Mouse (Mus musculus) midbrain, postnatal 0 days (tissue): ENCODE measurements around the gene Fkbp5. TPM values are rescaled to one million over a fixed set of nuclear protein-coding genes. Genes with fewer than 3 reads are reported as not detected.

ENCODE experiments used
- ATAC-seq: fragments of 200-750 bp; cut with Nextera tagmentation; 2 replicates; pipeline ENCODE4 v1.8.0; 2017; ENCODE audit warnings: moderate number of reproducible peaks, mild to moderate bottlenecking, moderate TSS enrichment, moderate library complexity; ENCODE audit not compliant: low FRiP score
- DNase-seq: peaks from one replicate; pipeline ENCODE4 v3.0.0-alpha.2; 2015; ENCODE audit warnings: low spot score
- H3K27ac ChIP-seq: fragments of 300-500 bp; sonication (generic); 2 replicates; pipeline ENCODE4 v1.5.1; 2014; ENCODE audit warnings: low read depth, mild to moderate bottlenecking, low read length, mixed read lengths
- H3K27me3 ChIP-seq: fragments of 300-500 bp; sonication (generic); 2 replicates; pipeline ENCODE4 v1.6.1; 2014; ENCODE audit warnings: low read length, control low read depth, mixed read lengths; ENCODE audit not compliant: insufficient read depth
- H3K36me3 ChIP-seq: fragments of 300-500 bp; sonication (generic); 2 replicates; pipeline ENCODE4 v1.6.1; 2014; ENCODE audit warnings: low read length, control low read depth, mixed read lengths; ENCODE audit not compliant: insufficient read depth
- H3K4me1 ChIP-seq: fragments of 300-500 bp; sonication (generic); 2 replicates; pipeline ENCODE4 v1.6.1; 2014; ENCODE audit warnings: mild to moderate bottlenecking, control low read depth, antibody characterized with exemption, low read length, mixed read lengths; ENCODE audit not compliant: insufficient read depth
- H3K4me2 ChIP-seq: fragments of 300-500 bp; sonication (generic); 2 replicates; pipeline ENCODE4 v1.6.1; 2014; ENCODE audit warnings: low read depth, mild to moderate bottlenecking, low read length, mixed read lengths; ENCODE audit not compliant: poor library complexity, severe bottlenecking
- H3K4me3 ChIP-seq: fragments of 300-500 bp; sonication (generic); 2 replicates; pipeline ENCODE4 v1.5.1; 2014; ENCODE audit warnings: low read depth, mild to moderate bottlenecking, low read length, moderate library complexity
- H3K9ac ChIP-seq: fragments of 300-500 bp; sonication (generic); replicated peaks from 2 replicates; pipeline ENCODE4 v1.6.1; 2014; ENCODE audit warnings: mild to moderate bottlenecking, low read length, moderate library complexity, mixed read lengths; ENCODE audit not compliant: poor library complexity, severe bottlenecking
- H3K9me3 ChIP-seq: fragments of 300-500 bp; sonication (generic); 2 replicates; pipeline ENCODE4 v1.6.1; 2016; ENCODE audit warnings: low read length, control low read depth
- CTCF ChIP-seq: IDR thresholded peaks from 2 replicates; pipeline ENCODE4 v1.5.1; 2016; ENCODE audit warnings: antibody characterized with exemption, mild to moderate bottlenecking
- WGBS: fragments of 180-500 bp; shearing (Covaris S2); extraction: QIAGEN DNeasy Blood & Tissue Kit; methylation state at CpG from one replicate; pipeline ENCODE4 v1.1.7; 2014; 5-methylcytosine and 5-hydroxymethylcytosine counted together
- polyA plus RNA-seq: library from polyadenylated mRNA; unstranded; fragments of >200 nt; fragmentation: Nextera tagmentation; extraction: Ambion mirVana; gene quantifications from 2 replicates; pipeline ENCODE4 v1.2.1, GENCODE M21; 2015
- total RNA-seq: library from RNA; depleted of rRNA; stranded (reverse); fragments of >200 nt; gene quantifications from 2 replicates; pipeline ENCODE4 v1.2.3, GENCODE M21; 2014

The Fkbp5 gene
- total and polyA plus RNA-seq, 2 experiments from 2014 or later: 22.5 to 29.9 TPM

DNA sequence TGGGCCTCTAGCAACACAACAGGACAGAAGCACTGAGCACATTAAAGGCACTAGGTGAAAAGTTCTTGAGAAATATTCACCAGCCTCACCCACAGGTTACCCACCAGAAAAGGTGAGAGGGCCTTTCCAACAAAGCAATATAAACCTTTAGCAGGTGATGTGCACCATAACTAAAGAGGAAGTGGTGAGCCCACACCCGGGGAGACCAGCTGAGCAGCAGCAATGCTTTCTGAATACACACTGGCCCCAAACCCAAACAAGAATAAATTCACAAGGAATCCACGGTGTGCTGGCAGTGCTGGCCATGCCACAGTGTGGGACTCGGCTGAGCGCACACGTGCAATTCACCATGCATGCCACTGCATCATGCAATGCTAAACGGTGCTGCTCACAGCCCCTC is 74.7 kb downstream of the Fkbp5 start:
- Histone ChIP-seq H3K9me3 (no peaks in the 10 kb centered on the region), H3K36me3 (no peaks in the 10 kb centered on the region), H3K4me3 (no peak overlapping the region), H3K9ac (no peak overlapping the region), H3K4me1 (no peaks in the 10 kb centered on the region), H3K4me2 (no peak overlapping the region), H3K27me3 (no peaks in the 10 kb centered on the region), H3K27ac (no peak overlapping the region)
- TF ChIP-seq CTCF: no peak
- DNase-seq: no peak
- ATAC-seq: no peak
- 74% methylated on average over 6 of the region's 6 CpGs for WGBS

DNA sequence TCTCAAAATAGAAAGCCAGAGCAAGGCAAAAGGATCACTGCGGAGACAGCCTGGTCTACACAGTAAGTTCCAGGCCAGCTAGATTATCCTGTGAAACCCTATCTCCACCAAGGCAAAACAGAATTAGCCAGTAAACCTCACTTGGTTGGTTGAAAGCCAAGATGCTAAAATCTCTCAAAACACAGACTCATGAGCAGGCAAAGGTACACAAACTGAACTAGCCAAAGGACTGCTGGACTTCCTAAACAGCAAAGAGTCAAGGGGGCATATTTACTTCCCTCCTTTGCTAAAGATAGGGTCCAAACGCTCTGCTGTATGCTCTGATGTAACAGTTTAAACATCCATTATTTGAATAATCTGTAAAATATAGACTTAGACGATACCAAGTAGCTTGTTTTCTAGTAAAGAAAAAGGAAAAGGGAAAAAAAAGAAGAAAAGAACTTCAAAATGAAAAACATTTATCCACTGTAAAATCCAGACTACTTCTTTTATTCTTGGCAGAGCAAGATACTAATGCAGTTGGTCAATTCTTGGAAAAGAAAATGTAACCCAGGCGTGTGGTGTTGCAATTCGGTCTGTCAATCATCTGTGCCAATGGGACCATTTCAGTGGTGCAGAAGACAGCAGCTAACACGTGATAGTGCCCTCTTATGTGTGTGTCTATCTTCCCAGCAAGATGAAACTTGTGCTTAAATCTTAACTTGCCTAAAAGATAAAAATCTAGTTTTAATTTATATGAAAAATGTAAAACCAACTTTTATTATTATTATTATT is 78.8 kb downstream of the Fkbp5 start:
- no peak for ATAC-seq
- Histone ChIP-seq H3K4me3 (no peak overlapping the region), H3K36me3 (no peaks in the 10 kb centered on the region), H3K4me2 (no peak overlapping the region), H3K27ac (no peak overlapping the region), H3K27me3 (no peaks in the 10 kb centered on the region), H3K9me3 (no peaks in the 10 kb centered on the region), H3K4me1 (no peaks in the 10 kb centered on the region), H3K9ac (no peak overlapping the region)
- no peak for DNase-seq
- no peak for TF ChIP-seq CTCF
- WGBS: 85% methylated on average over 6 of the region's 6 CpGs

DNA sequence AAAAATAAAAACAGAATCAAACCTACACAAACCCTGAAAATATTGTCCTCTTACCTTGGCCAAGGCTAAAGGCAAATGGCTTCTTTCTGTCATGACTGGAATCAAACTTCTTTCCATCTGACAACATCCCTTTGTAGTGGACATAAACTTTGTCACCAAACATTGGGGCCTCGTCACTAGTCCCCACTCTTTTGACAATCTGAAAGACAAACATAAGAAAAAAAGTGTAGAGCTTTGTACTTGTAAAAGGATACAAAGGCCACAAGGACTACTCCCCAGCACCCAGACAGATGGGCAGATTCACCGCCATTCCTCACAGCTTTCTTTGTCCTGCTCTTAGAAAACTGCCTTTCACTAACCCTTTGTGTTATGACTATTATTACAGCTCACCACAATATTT is 79.4 kb downstream of the Fkbp5 start:
- no peaks in the 10 kb centered on the region for H3K36me3 ChIP-seq
- DNase-seq: no peak
- H3K27ac ChIP-seq: no peak overlapping the region
- ATAC-seq: no peak
- no peak overlapping the region for H3K4me3 ChIP-seq
- no peak for TF ChIP-seq CTCF
- no peaks in the 10 kb centered on the region for H3K4me1 ChIP-seq
- 68% methylated on average over 2 of the region's 2 CpGs for WGBS
- no peaks in the 10 kb centered on the region for H3K9me3 ChIP-seq
- no peaks in the 10 kb centered on the region for H3K27me3 ChIP-seq
- H3K4me2 ChIP-seq: no peak overlapping the region
- H3K9ac ChIP-seq: no peak overlapping the region

DNA sequence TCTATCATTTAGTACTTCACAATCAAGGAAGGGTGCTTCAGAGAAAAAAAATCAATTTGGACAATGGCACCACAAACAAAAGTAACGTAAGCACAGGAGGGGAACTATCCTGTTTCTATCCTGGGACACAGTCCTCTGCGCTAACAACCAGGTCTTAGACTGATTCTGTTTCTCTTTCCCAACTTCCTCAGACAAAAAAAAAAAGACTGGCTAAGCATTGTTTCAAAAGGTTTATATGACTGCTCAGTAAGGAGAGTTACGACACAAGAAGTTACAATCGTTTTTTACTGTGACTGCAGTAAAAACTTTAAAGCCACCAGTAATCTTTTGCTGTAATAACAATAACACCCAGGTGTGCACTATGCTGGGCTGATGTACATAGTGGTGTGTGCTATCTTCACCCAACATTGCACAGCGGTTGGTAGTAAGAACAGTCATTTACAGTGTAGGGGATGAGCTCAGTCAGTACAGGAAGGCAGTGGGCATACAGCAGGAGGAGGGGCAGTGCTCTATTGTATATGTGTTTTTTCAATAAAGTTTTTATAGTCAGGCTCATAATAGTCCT is 82.3 kb downstream of the Fkbp5 start:
- no peaks in the 10 kb centered on the region for H3K36me3 ChIP-seq
- WGBS: 92% methylated on average over 5 of the region's 5 CpGs
- ATAC-seq (no peak), DNase-seq (no peak)
- no peak overlapping the region for H3K4me3 ChIP-seq
- H3K27ac ChIP-seq: no peak overlapping the region
- H3K9ac ChIP-seq: no peak overlapping the region
- H3K9me3 ChIP-seq: no peaks in the 10 kb centered on the region
- no peak for TF ChIP-seq CTCF
- no peaks in the 10 kb centered on the region for H3K27me3 ChIP-seq
- no peaks in the 10 kb centered on the region for H3K4me1 ChIP-seq
- no peak overlapping the region for H3K4me2 ChIP-seq

DNA sequence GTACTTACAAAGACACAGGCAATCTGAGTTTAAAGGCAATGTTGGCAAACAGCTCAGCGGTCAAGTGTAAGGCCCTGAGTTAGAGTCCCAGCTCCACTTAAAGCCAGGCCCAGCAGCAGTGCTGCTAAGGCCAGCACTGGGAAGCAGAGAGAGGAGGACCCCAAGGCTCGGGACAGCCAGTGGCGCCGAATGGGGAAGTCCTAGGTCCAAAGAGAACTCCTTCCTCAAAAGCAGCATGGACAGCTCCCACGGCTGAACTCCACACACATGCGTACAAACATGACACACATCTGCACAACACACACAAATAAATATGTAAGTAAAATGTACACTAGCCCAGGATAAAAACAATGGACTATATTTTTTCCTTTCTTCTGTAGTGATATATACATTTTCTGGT is 84.3 kb downstream of the Fkbp5 start:
- Histone ChIP-seq H3K4me3 (no peak overlapping the region), H3K9me3 (no peaks in the 10 kb centered on the region), H3K27me3 (no peaks in the 10 kb centered on the region), H3K4me1 (no peaks in the 10 kb centered on the region), H3K36me3 (peaks cover 2% of the 10 kb centered on the region; the same call in 1 of the 2 replicates), H3K4me2 (no peak overlapping the region), H3K9ac (no peak overlapping the region), H3K27ac (no peak overlapping the region)
- ATAC-seq (no peak), DNase-seq (no peak)
- TF ChIP-seq CTCF: no peak
- 92% methylated on average over 6 of the region's 6 CpGs for WGBS

DNA sequence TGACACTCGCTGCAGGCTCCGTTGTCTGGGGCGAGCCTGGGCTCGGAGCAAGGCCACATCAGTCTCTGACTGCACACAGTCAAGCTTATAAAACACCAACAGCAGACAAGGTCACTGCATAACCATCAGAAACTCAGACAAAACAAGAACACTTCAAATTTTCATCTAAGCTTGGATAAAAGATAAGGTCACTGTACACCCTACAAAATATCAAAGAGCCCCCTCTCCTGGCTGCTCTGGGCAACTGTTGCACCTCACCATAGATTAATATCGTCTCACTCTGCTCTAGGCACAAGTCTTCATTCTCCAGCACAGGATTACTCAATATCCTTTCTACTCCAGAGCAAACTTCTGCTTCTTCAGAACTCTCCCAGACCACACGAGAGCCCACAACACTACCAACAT is 85.4 kb downstream of the Fkbp5 start:
- no peak overlapping the region for H3K27ac ChIP-seq
- 93% methylated on average over 6 of the region's 6 CpGs for WGBS

More for the DNA sequence above, 85.4 kb downstream of the Fkbp5 start:
- ATAC-seq (no peak), DNase-seq (no peak)
- Histone ChIP-seq H3K4me3 (no peak overlapping the region), H3K27me3 (no peaks in the 10 kb centered on the region), H3K9ac (no peak overlapping the region), H3K9me3 (no peaks in the 10 kb centered on the region), H3K4me1 (no peaks in the 10 kb centered on the region), H3K4me2 (no peak overlapping the region), H3K36me3 (peaks cover 4% of the 10 kb centered on the region; the same call in 1 of the 2 replicates)
- TF ChIP-seq CTCF: peak; percentile 14; the same call in 1 of the 2 replicates
